Mouse (Mus musculus): ENCODE measurements around the gene Gdpd2. TPM values are rescaled to one million over a fixed set of nuclear protein-coding genes. Genes with fewer than 3 reads are reported as not detected.
A peak's percentile ranks its signal among the peaks of the same experiment; 100 is the strongest.

Gdpd2 gene
- polyA plus RNA-seq (2012; ENCODE audit: insufficient read depth, insufficient read length, missing spikeins) = not detected in 2 replicates

- Histone ChIP-seq H3K27ac (ENCODE audit: insufficient read depth, low read depth, low read length) (no peak within 1 kb of the TSS), H3K4me3 (ENCODE audit: insufficient read depth, low read length) (0 out of 2 replicates have a peak within 1 kb of the TSS, but pooled peaks have one; percentile 6), H3K4me1 (ENCODE audit: control insufficient read depth, insufficient read depth, low read length) (peaks cover 11% of the 10 kb centered on the region)
- no peak for TF ChIP-seq CTCF (IDR thresholded peaks at IDR 0.05; ENCODE audit: low read depth, low read length)
- no peak for TF ChIP-seq POLR2A (IDR thresholded peaks at IDR 0.05; ENCODE audit: borderline replicate concordance, low read depth, low read length)
Measured at GRCm38 (mm10) chrX:100729665-100730188, at the start of gene Gdpd2. Gdpd2 (plus strand) TSS chrX:100729873.

GRCm38 (mm10) chrX:100686527-100686926, 43.1 kb upstream of the Gdpd2 start:
- Histone ChIP-seq H3K4me1 (ENCODE audit: control insufficient read depth, insufficient read depth, low read length) (no peaks in the 10 kb centered on the region), H3K27ac (ENCODE audit: insufficient read depth, low read depth, low read length) (no peak overlapping the region), H3K4me3 (ENCODE audit: insufficient read depth, low read length) (no peak overlapping the region)
- TF ChIP-seq POLR2A (IDR thresholded peaks at IDR 0.05; ENCODE audit: borderline replicate concordance, low read depth, low read length) = no peak
- no peak for TF ChIP-seq CTCF (IDR thresholded peaks at IDR 0.05; ENCODE audit: low read depth, low read length)

GRCm38 (mm10) chrX:100687360-100688032, 42.2 kb upstream of the Gdpd2 start:
- Histone ChIP-seq H3K27ac (ENCODE audit: insufficient read depth, low read depth, low read length) (no peak overlapping the region), H3K4me1 (ENCODE audit: control insufficient read depth, insufficient read depth, low read length) (no peaks in the 10 kb centered on the region), H3K4me3 (ENCODE audit: insufficient read depth, low read length) (no peak overlapping the region)
- TF ChIP-seq CTCF (IDR thresholded peaks at IDR 0.05; ENCODE audit: low read depth, low read length) = no peak
- no peak for TF ChIP-seq POLR2A (IDR thresholded peaks at IDR 0.05; ENCODE audit: borderline replicate concordance, low read depth, low read length)

- no peak for TF ChIP-seq POLR2A (IDR thresholded peaks at IDR 0.05; ENCODE audit: borderline replicate concordance, low read depth, low read length)
- TF ChIP-seq CTCF (IDR thresholded peaks at IDR 0.05; ENCODE audit: low read depth, low read length) = no peak
- Histone ChIP-seq H3K4me3 (ENCODE audit: insufficient read depth, low read length) (no peak overlapping the region), H3K27ac (ENCODE audit: insufficient read depth, low read depth, low read length) (no peak overlapping the region), H3K4me1 (ENCODE audit: control insufficient read depth, insufficient read depth, low read length) (no peaks in the 10 kb centered on the region)
Measured at GRCm38 (mm10) chrX:100688033-100688370, 41.7 kb upstream of the Gdpd2 start.

- no peak for TF ChIP-seq POLR2A (IDR thresholded peaks at IDR 0.05; ENCODE audit: borderline replicate concordance, low read depth, low read length)
- Histone ChIP-seq H3K27ac (ENCODE audit: insufficient read depth, low read depth, low read length) (no peak overlapping the region), H3K4me3 (ENCODE audit: insufficient read depth, low read length) (no peak overlapping the region), H3K4me1 (ENCODE audit: control insufficient read depth, insufficient read depth, low read length) (no peaks in the 10 kb centered on the region)
Measured at GRCm38 (mm10) chrX:100696776-100697175, 32.9 kb upstream of the Gdpd2 start.

GRCm38 (mm10) chrX:100708032-100708431, 21.6 kb upstream of the Gdpd2 start:
- Histone ChIP-seq H3K4me1 (ENCODE audit: control insufficient read depth, insufficient read depth, low read length) (no peaks in the 10 kb centered on the region), H3K27ac (ENCODE audit: insufficient read depth, low read depth, low read length) (no peak overlapping the region), H3K4me3 (ENCODE audit: insufficient read depth, low read length) (no peak overlapping the region)
- TF ChIP-seq POLR2A (IDR thresholded peaks at IDR 0.05; ENCODE audit: borderline replicate concordance, low read depth, low read length) (no peak), CTCF (IDR thresholded peaks at IDR 0.05; ENCODE audit: low read depth, low read length) (no peak)

- H3K27ac ChIP-seq (ENCODE audit: insufficient read depth, low read depth, low read length) = no peak overlapping the region
- no peak for TF ChIP-seq CTCF (IDR thresholded peaks at IDR 0.05; ENCODE audit: low read depth, low read length)
- no peak for TF ChIP-seq POLR2A (IDR thresholded peaks at IDR 0.05; ENCODE audit: borderline replicate concordance, low read depth, low read length)
- no peaks in the 10 kb centered on the region for H3K4me1 ChIP-seq (ENCODE audit: control insufficient read depth, insufficient read depth, low read length)
- H3K4me3 ChIP-seq (ENCODE audit: insufficient read depth, low read length) = no peak overlapping the region
Measured at GRCm38 (mm10) chrX:100716173-100716572, 13.5 kb upstream of the Gdpd2 start.

GRCm38 (mm10) chrX:100728947-100729346, 726 bp upstream of the Gdpd2 start:
- no peak overlapping the region for H3K4me3 ChIP-seq (ENCODE audit: insufficient read depth, low read length)
- H3K4me1 ChIP-seq (ENCODE audit: control insufficient read depth, insufficient read depth, low read length) = peaks cover 11% of the 10 kb centered on the region
- H3K27ac ChIP-seq (ENCODE audit: insufficient read depth, low read depth, low read length) = no peak overlapping the region
- TF ChIP-seq CTCF (IDR thresholded peaks at IDR 0.05; ENCODE audit: low read depth, low read length) (no peak), POLR2A (IDR thresholded peaks at IDR 0.05; ENCODE audit: borderline replicate concordance, low read depth, low read length) (no peak)

GRCm38 (mm10) chrX:100730266-100730665, 593 bp downstream of the Gdpd2 start:
- Histone ChIP-seq H3K27ac (ENCODE audit: insufficient read depth, low read depth, low read length) (no peak overlapping the region), H3K4me1 (ENCODE audit: control insufficient read depth, insufficient read depth, low read length) (peaks cover 11% of the 10 kb centered on the region), H3K4me3 (ENCODE audit: insufficient read depth, low read length) (no peak overlapping the region)
- no peak for TF ChIP-seq POLR2A (IDR thresholded peaks at IDR 0.05; ENCODE audit: borderline replicate concordance, low read depth, low read length)
- no peak for TF ChIP-seq CTCF (IDR thresholded peaks at IDR 0.05; ENCODE audit: low read depth, low read length)

GRCm38 (mm10) chrX:100734359-100734758, 4.7 kb downstream of the Gdpd2 start:
- Histone ChIP-seq H3K4me1 (ENCODE audit: control insufficient read depth, insufficient read depth, low read length) (peaks cover 4% of the 10 kb centered on the region), H3K27ac (ENCODE audit: insufficient read depth, low read depth, low read length) (no peak overlapping the region), H3K4me3 (ENCODE audit: insufficient read depth, low read length) (no peak overlapping the region)
- TF ChIP-seq POLR2A (IDR thresholded peaks at IDR 0.05; ENCODE audit: borderline replicate concordance, low read depth, low read length) = no peak
